Mouse (Mus musculus) liver, embryonic 14.5 days (tissue): ENCODE results near the gene Mmp2.

ENCODE experiments used
- CTCF ChIP-seq: IDR thresholded peaks from 2 replicates; pipeline ENCODE4 v1.5.1; 2016; ENCODE audit warnings: antibody characterized with exemption, low read depth, control low read depth
- EP300 ChIP-seq: IDR thresholded peaks from 2 replicates; pipeline ENCODE4 v1.6.1; 2016; ENCODE audit warnings: antibody characterized with exemption, low read depth

GRCm38 (mm10) chr8:92839876-92840275, 12.8 kb downstream of the Mmp2 start:
- TF ChIP-seq CTCF: no peak
- TF ChIP-seq EP300: no peak
